Mouse (Mus musculus) liver, embryonic 11.5 days (tissue): ENCODE data around the gene Sesn1. TPM values are rescaled to one million over a fixed set of nuclear protein-coding genes. Genes with fewer than 3 reads are reported as not detected.

Experiments
- ATAC-seq: fragments of 200-750 bp; cut with Nextera tagmentation; replicated peaks from 2 replicates; pipeline ENCODE4 v1.8.0; 2017; ENCODE audit warnings: moderate number of reproducible peaks, mild to moderate bottlenecking, moderate TSS enrichment, moderate library complexity; ENCODE audit not compliant: low FRiP score
- DNase-seq: peaks from one replicate; pipeline ENCODE4 v3.0.0-alpha.2; 2017; ENCODE audit warnings: low spot score
- H3K27ac ChIP-seq: fragments of 300-500 bp; sonication (generic); 2 replicates; pipeline ENCODE4 v1.5.1; 2014; ENCODE audit warnings: mild to moderate bottlenecking, low read depth, low read length, control low read depth
- H3K27me3 ChIP-seq: fragments of 300-500 bp; sonication (generic); replicated peaks from 2 replicates; pipeline ENCODE4 v1.6.1; 2014; ENCODE audit warnings: low read length, mixed read lengths; ENCODE audit not compliant: control insufficient read depth, insufficient read depth
- H3K36me3 ChIP-seq: fragments of 300-500 bp; sonication (generic); 2 replicates; pipeline ENCODE4 v1.6.1; 2014; ENCODE audit warnings: mild to moderate bottlenecking, low read length, moderate library complexity, mixed read lengths; ENCODE audit not compliant: control insufficient read depth, insufficient read depth
- H3K4me1 ChIP-seq: fragments of 300-500 bp; sonication (generic); replicated peaks from 2 replicates; pipeline ENCODE4 v1.6.1; 2014; ENCODE audit warnings: low read length, mixed read lengths; ENCODE audit not compliant: control insufficient read depth, insufficient read depth
- H3K4me2 ChIP-seq: fragments of 300-500 bp; sonication (generic); 2 replicates; pipeline ENCODE4 v1.6.1; 2014; ENCODE audit warnings: mild to moderate bottlenecking, control low read depth, moderate library complexity
- H3K4me3 ChIP-seq: fragments of 300-500 bp; sonication (generic); 2 replicates; pipeline ENCODE4 v1.5.1; 2014; ENCODE audit warnings: low read depth, low read length, control low read depth
- H3K9ac ChIP-seq: fragments of 300-500 bp; sonication (generic); 2 replicates; pipeline ENCODE4 v1.6.1; 2014; ENCODE audit warnings: low read depth, low read length, control low read depth
- H3K9me3 ChIP-seq: fragments of 300-500 bp; sonication (generic); 2 replicates; pipeline ENCODE4 v1.6.1; 2016; ENCODE audit warnings: low read length, inconsistent platforms, mixed read lengths; ENCODE audit not compliant: control insufficient read depth
- WGBS: fragments of 180-500 bp; shearing (Covaris S2); extraction: QIAGEN DNeasy Blood & Tissue Kit; methylation state at CpG from one replicate; pipeline ENCODE4 v1.1.7; 2014; 5-methylcytosine and 5-hydroxymethylcytosine counted together
- polyA plus RNA-seq: library from polyadenylated mRNA; unstranded; fragments of >200 nt; fragmentation: Nextera tagmentation; extraction: Ambion mirVana; gene quantifications from 2 replicates; pipeline ENCODE4 v1.2.1, GENCODE M21; 2014

Gene Sesn1
- polyA plus RNA-seq, 1 experiment from 2014 or later, result 22.8 TPM

GRCm38 (mm10) chr10:41887080-41887821, 77.5 kb downstream of the Sesn1 start:
- H3K4me1 ChIP-seq, result peaks cover 7% of the 10 kb centered on the region
- peak; percentile 98 for DNase-seq
- peak; percentile 99 for ATAC-seq
- peak overlapping the region; percentile 92 for H3K27ac ChIP-seq
- peak overlapping the region; percentile 94 for H3K9ac ChIP-seq
- H3K9me3 ChIP-seq, result no peaks in the 10 kb centered on the region
- H3K36me3 ChIP-seq, result no peaks in the 10 kb centered on the region
- 2% methylated on average over 64 of the region's 65 CpGs for WGBS
- H3K27me3 ChIP-seq, result no peaks in the 10 kb centered on the region
- peak overlapping the region; percentile 80 for H3K4me3 ChIP-seq
- H3K4me2 ChIP-seq, result peak overlapping the region; percentile 95

- ATAC-seq (no peak), DNase-seq (no peak)
- no peaks in the 10 kb centered on the region for H3K36me3 ChIP-seq
- H3K9me3 ChIP-seq, result no peaks in the 10 kb centered on the region
- peak overlapping the region; percentile 80 for H3K4me3 ChIP-seq
- peak overlapping the region; percentile 95 for H3K4me2 ChIP-seq
- H3K27me3 ChIP-seq, result no peaks in the 10 kb centered on the region
- 45% methylated on average over 4 of the region's 4 CpGs for WGBS
- H3K4me1 ChIP-seq, result peaks cover 7% of the 10 kb centered on the region
- H3K27ac ChIP-seq, result no peak overlapping the region
- H3K9ac ChIP-seq, result no peak overlapping the region
Measured at GRCm38 (mm10) chr10:41888365-41888941, 78.7 kb downstream of the Sesn1 start.

- no peaks in the 10 kb centered on the region for H3K27me3 ChIP-seq
- no peak overlapping the region for H3K9ac ChIP-seq
- no peak for ATAC-seq
- no peaks in the 10 kb centered on the region for H3K36me3 ChIP-seq
- DNase-seq, result no peak
- WGBS, result 68% methylated on average over 5 of the region's 5 CpGs
- no peak overlapping the region; the same call in 1 of the 2 replicates for H3K4me2 ChIP-seq
- H3K4me3 ChIP-seq, result no peak overlapping the region
- no peak overlapping the region for H3K27ac ChIP-seq
- peaks cover 7% of the 10 kb centered on the region for H3K4me1 ChIP-seq
- no peaks in the 10 kb centered on the region for H3K9me3 ChIP-seq
Measured at GRCm38 (mm10) chr10:41889566-41889965, 79.8 kb downstream of the Sesn1 start.

GRCm38 (mm10) chr10:41890537-41890936, 80.8 kb downstream of the Sesn1 start:
- DNase-seq, result no peak

GRCm38 (mm10) chr10:41891312-41891711, 81.6 kb downstream of the Sesn1 start:
- no peak overlapping the region for H3K9ac ChIP-seq
- no peaks in the 10 kb centered on the region for H3K27me3 ChIP-seq
- no peak overlapping the region for H3K4me2 ChIP-seq
- 74% methylated on average over 4 of the region's 4 CpGs for WGBS
- no peaks in the 10 kb centered on the region for H3K36me3 ChIP-seq
- no peaks in the 10 kb centered on the region for H3K9me3 ChIP-seq
- peaks cover 7% of the 10 kb centered on the region for H3K4me1 ChIP-seq
- DNase-seq, result no peak
- H3K4me3 ChIP-seq, result no peak overlapping the region
- H3K27ac ChIP-seq, result no peak overlapping the region
- ATAC-seq, result no peak

More at GRCm38 (mm10) chr10:41890537-41890936, 80.8 kb downstream of the Sesn1 start:
- H3K9me3 ChIP-seq, result no peaks in the 10 kb centered on the region
- no peak overlapping the region for H3K4me2 ChIP-seq
- H3K36me3 ChIP-seq, result no peaks in the 10 kb centered on the region
- H3K9ac ChIP-seq, result no peak overlapping the region
- peaks cover 7% of the 10 kb centered on the region for H3K4me1 ChIP-seq
- ATAC-seq, result no peak
- no peak overlapping the region for H3K4me3 ChIP-seq
- H3K27ac ChIP-seq, result no peak overlapping the region
- H3K27me3 ChIP-seq, result no peaks in the 10 kb centered on the region

GRCm38 (mm10) chr10:41893433-41894411, 84.0 kb downstream of the Sesn1 start:
- DNase-seq (no peak), ATAC-seq (no peak)
- Histone ChIP-seq H3K27ac (no peak overlapping the region), H3K4me2 (no peak overlapping the region), H3K4me3 (no peak overlapping the region), H3K9me3 (no peaks in the 10 kb centered on the region), H3K36me3 (peaks cover 7% of the 10 kb centered on the region; the same call in 1 of the 2 replicates), H3K9ac (no peak overlapping the region), H3K4me1 (peaks cover under 1% of the 10 kb centered on the region), H3K27me3 (no peaks in the 10 kb centered on the region)
- WGBS, result 74% methylated on average over 4 of the region's 4 CpGs

GRCm38 (mm10) chr10:41896425-41896824, 86.7 kb downstream of the Sesn1 start:
- H3K27me3 ChIP-seq, result no peaks in the 10 kb centered on the region
- no peak overlapping the region for H3K9ac ChIP-seq
- no peak for ATAC-seq
- no peak overlapping the region for H3K4me3 ChIP-seq
- no peak overlapping the region for H3K27ac ChIP-seq
- H3K4me2 ChIP-seq, result no peak overlapping the region
- no peak for DNase-seq
- no peaks in the 10 kb centered on the region for H3K4me1 ChIP-seq
- H3K9me3 ChIP-seq, result 0 out of 2 replicates have a peak, but pooled peaks cover 2% of the 10 kb centered on the region
- H3K36me3 ChIP-seq, result peaks cover 12% of the 10 kb centered on the region; the same call in 1 of the 2 replicates

GRCm38 (mm10) chr10:41896865-41897264, 87.1 kb downstream of the Sesn1 start:
- Histone ChIP-seq H3K36me3 (peaks cover 12% of the 10 kb centered on the region; the same call in 1 of the 2 replicates), H3K27me3 (no peaks in the 10 kb centered on the region), H3K4me2 (no peak overlapping the region), H3K9me3 (0 out of 2 replicates have a peak, but pooled peaks cover 2% of the 10 kb centered on the region), H3K4me3 (no peak overlapping the region), H3K4me1 (no peaks in the 10 kb centered on the region), H3K27ac (no peak overlapping the region), H3K9ac (no peak overlapping the region)
- ATAC-seq (no peak), DNase-seq (no peak)
- WGBS, result 91% methylated on average over 2 of the region's 2 CpGs
